Mouse (Mus musculus) liver, adult 2 months (tissue): Measurements from ENCODE around the gene Csk.

ENCODE experiments used
- CTCF ChIP-seq: fragments of 200-500 bp; IDR thresholded peaks from 2 replicates; pipeline ENCODE4 v1.5.1; 2011; ENCODE audit warnings: low read depth, low read length, control low read depth
- POLR2A ChIP-seq: fragments of 200-500 bp; IDR thresholded peaks from 2 replicates; pipeline ENCODE4 v1.6.1; 2011; ENCODE audit warnings: low read length, control low read depth; ENCODE audit not compliant: insufficient read depth; ENCODE audit errors: extremely low read depth

GRCm38 (mm10) chr9:57653283-57653682 is at the start of gene Csk:
- TF ChIP-seq CTCF (no peak), POLR2A (no peak)
